Mouse (Mus musculus) heart, postnatal 36 days (tissue): ENCODE data around the gene Fhit. TPM values are rescaled to one million over a fixed set of nuclear protein-coding genes. Genes with fewer than 3 reads are reported as not detected.
"Not testable (repeated sequence)": the region's sequence is repeated elsewhere in the genome, so short reads cannot be mapped to it uniquely, and the experiment has no call there.

Experiments
- DNase-seq, 2 experiments: peaks; one replicate each; pipeline ENCODE4 v3.0.0; 2021 to 2022
- intact Hi-C: fragments of 180-260 bp; cut with DNase I; formaldehyde crosslinking; loops from one replicate; pipeline ENCODE4 v1.15.1; 2025
- total RNA-seq, 2 experiments: library from RNA; stranded (reverse); gene quantifications; 2 replicates each; pipeline ENCODE4 v1.2.3; 2021

Gene Fhit
- 1 to 10 TPM; 1.6 to 2.7 TPM for total RNA-seq

DNA sequence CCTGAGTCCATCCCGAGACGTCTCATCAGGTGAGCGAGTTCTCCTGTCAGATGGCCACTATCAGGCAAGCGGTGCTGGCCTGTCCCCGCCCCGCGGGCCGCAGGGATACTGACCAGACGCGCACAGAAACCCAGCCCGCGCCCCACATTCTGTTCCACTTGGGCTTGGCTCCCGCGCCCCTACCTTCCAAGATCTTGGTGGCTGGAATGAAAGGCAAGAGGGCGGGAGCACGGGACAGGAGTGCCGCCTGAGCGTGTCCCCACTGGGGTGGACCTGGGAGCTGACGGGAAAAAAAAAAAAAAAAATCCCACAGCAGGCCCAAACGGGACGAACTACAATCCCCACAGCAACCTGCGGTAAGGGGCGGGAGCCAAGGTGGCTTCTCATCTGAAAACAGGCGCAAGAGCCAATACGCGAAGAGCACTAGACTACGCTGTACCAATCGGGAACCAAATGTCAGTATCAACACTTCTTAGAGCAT, at the start of gene Fhit:
TSS of gene Fhit (minus strand) at position 285 of the 481 bp plus-strand sequence.
- peak; percentile 86 to 89 for DNase-seq
- intact Hi-C loops: loop anchor here (10.0 kb wide), 2 partner anchors 393 to 983 kb away; partner anchors contain the start of gene Ptprg

DNA sequence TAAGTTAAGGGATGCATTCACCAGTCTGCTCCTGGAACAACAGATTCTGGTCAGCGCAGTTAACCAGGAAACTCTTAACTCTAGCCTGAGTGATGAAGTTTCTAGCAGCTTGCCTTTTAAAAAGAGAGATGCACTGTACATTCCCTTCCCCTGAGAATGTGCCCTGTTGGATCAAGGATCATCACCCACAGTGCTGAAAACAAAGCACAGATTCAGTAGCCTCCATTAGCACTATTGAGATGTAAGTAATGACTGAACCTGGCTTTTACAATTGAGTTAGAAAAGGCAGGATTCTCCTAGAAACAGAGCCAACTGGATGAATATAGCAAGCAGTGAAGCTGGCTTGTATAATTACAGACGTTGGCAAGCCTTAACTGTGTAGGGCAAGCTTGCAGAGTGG, 45.0 kb upstream of the Fhit start:
- no peak for DNase-seq
- intact Hi-C loops: no loop called here

DNA sequence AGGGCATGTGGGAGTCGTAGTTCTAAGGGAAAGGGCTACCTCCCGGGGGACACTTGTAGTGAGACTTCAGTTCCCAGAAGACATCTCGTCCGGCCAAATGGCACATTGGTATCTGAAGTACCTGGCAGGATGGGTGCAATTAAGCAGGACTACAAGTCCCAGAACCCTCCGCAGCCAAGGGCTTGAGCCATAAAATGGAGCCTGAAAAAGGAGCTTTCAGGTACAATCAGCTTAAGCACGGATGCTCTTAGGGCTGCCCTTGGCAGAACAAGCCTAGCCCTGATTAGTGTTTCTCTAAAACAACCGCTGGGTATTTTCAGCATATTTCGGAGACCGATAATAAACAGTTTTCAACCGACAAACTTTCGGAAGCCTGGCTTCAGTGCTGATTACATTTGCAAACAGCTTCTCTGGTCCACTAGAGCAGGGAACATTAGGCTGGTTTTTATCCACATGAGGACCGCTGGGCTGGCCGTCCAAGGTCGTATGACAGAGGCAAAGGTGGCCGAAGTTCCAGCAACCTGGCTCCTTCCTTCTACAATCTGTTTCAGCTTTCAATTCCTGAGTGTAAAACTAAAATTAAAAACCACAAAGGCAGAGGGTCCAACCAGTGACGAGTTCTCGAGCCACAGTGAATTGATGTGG, 907 bp downstream of the Fhit start:
- peak; percentile 54 to 56 for DNase-seq
- intact Hi-C loops: loop anchor here (10.0 kb wide), 2 partner anchors 394 to 984 kb away; partner anchors contain the start of gene Ptprg

DNA sequence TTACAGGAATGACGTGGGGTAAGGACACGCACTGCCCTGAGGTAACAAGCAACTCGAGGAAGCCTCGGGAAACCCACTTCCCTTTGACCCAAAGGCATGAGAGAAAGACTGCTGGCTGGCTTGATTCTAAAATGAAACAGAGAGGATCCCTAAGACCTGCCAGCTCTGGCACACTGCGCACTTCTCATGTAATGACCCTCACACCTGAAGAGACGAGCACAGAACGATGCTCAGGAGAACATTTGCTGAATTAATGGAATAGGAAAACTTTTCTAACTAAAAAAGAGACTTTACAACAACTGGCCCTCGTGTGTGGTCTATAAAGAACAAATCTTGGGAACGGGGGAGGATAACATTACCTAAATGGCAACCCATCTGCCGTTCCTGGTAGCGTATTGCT, 2.2 kb downstream of the Fhit start:
- intact Hi-C loops: loop anchor here (10.0 kb wide), 3 partner anchors 395 to 985 kb away; partner anchors contain the start of gene Ptprg
- no peak for DNase-seq

GRCm38 (mm10) chr14:11159021-11159420, 2.8 kb downstream of the Fhit start:
- DNase-seq: no peak
- intact Hi-C loops: loop anchor here (10.0 kb wide), 1 partner anchor 504 kb away; no protein-coding TSS in a partner anchor

DNA sequence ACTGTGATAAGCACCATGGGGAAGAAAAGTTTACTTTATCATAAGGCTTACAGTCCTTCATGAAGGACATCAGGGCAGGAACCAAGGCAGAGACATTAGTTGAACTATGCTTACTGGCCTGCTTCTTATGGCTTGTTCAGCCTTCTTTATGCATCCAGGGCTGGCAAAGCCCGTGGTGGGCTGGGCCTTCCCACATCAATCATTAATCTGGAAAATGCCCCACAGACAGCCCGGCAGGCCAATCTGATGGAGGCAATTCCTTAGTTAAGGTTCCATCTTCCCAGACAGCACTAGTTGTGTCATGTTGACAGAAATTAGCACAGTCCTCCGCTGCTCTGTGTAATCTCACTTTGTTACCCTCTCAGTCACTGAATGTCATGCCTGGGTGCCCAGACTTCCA, 4.1 kb downstream of the Fhit start:
- intact Hi-C loops: loop anchor here (10.0 kb wide), 1 partner anchor 503 kb away; no protein-coding TSS in a partner anchor
- no peak for DNase-seq

DNA sequence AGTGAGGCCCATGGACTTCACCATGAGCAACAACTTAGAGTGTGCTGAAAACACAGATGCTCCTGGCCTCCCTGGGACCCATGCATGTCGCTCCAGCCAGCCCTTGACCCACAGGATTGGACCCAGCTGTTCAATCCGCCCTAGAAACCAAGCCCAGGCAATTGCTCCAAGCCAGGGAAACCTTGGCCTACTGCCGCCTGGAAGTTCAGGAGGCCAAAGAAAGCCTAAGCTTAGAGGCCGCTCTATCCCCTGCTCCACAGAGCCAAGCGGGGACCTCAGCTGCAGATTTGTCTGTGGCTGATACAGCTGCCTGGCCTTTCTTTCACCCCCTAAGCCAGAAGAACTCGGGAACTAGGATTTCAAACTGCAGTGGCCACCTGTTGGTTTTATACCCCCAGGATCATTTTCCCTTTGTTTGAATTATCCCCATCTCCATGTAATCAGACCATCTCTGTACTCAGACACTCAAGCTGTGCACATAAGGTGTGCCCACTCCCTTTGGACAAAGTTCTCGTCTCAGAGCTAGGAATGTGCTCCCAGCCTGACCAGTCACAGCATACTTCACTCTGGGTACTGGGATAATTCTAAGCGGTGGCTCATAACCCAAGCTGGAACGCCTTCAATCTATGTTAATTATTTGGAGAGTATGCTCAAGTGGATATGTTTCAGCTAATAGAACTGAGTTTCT, 10.1 kb downstream of the Fhit start:
- intact Hi-C loops: loop anchor here (10.0 kb wide), 1 partner anchor 497 kb away; no protein-coding TSS in a partner anchor
- DNase-seq: peak; percentile 74 to 75

GRCm38 (mm10) chr14:11133787-11134735, 27.8 kb downstream of the Fhit start:
- intact Hi-C loops: no loop called here
- no peak for DNase-seq

GRCm38 (mm10) chr14:11132637-11133474, 29.0 kb downstream of the Fhit start:
- DNase-seq: no peak
- intact Hi-C loops: no loop called here

GRCm38 (mm10) chr14:11125096-11125495, 36.7 kb downstream of the Fhit start:
- no peak for DNase-seq
- intact Hi-C loops: no loop called here

DNA sequence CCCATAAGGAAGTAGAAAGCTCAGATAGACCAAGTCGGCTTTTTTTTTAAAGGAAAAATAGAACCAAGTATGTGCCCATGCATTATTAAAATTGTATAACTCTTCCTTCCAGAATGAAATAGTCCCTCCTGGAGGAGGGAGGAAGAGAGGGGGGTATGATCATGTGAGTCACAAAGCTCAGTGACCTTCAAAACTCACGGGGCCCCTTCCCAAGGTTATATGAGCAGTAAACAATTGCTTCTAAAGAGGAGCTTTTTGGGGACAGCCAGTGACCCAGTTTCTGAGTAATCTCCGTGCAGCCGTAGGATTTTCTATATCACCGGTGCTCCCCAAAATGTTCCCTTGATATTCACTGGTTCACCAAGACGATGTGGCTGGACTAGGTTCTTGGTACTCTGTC, 42.8 kb downstream of the Fhit start:
- intact Hi-C loops: no loop called here

GRCm38 (mm10) chr14:11085596-11085995, 76.2 kb downstream of the Fhit start:
- intact Hi-C loops: no loop called here
- no peak for DNase-seq

More for the DNA sequence above, 42.8 kb downstream of the Fhit start:
- DNase-seq: no peak

DNA sequence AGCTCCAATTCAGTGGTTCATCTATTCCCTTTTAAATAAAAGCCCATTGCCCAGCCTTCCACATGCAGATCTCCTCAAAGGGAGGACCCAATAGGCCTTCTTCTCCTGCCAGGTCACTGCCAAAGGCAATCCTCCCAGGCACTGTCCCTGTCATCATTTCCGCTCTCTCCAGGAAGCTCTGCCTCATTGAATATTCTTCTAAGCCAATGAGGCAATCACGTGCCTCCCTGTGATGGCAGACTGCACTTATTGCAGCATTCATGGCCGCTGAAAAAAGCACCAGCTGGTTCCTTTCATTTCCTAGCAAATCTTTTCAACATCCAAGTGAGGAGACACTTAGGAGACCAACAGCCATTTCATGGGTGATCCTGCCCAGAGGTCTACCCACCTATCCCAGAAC, 77.9 kb downstream of the Fhit start:
- peak in 1 of 2 experiments; percentile 6 for DNase-seq
- intact Hi-C loops: no loop called here

DNA sequence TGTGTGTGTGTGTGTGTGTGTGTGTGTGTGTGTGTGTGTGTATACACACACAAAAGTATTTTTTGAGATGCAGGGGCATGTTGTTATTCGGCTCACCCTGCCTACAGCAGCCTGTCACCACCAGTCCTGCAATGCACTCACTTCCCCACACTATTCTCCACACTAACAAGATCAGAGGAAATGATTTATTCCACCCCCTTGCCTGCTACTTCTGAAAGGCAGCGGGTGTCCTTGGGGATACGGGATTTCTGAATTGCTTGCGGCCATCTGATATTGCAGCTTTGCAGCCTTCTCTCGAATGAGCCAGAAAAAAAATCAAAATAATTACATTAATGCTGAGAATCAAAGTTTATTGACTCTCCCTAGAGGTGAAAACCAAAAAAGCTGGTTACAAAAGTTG, 78.4 kb downstream of the Fhit start:
- intact Hi-C loops: no loop called here
- DNase-seq: no peak

DNA sequence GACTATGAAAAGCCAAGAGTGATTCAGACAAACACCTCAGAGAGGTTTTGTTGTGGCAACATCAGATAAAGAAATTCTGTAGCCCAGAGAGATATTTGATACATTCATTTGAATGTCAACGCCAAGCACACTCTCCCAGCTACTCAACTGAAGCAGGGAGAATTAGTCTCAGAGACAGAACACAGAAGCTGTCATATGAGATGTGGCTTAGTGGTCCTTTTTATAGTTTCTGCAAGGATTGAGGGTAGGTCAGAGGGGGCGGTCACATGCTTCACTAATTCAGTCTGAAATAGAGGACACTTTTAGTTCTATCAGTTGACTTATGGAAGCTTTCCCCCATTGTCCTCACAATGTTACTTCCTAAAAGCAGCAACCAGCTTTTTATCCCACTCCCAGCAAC, 98.2 kb downstream of the Fhit start:
- no peak for DNase-seq
- intact Hi-C loops: no loop called here

GRCm38 (mm10) chr14:11060221-11060620, 101.6 kb downstream of the Fhit start:
- intact Hi-C loops: no loop called here
- DNase-seq: no peak

- DNase-seq, intact Hi-C loops: not testable (repeated sequence)
Observed at GRCm38 (mm10) chr14:11039503-11040300, 122.1 kb downstream of the Fhit start.

- DNase-seq: no peak
- intact Hi-C loops: no loop called here
Observed at GRCm38 (mm10) chr14:11021391-11021790, 140.4 kb downstream of the Fhit start.

DNA sequence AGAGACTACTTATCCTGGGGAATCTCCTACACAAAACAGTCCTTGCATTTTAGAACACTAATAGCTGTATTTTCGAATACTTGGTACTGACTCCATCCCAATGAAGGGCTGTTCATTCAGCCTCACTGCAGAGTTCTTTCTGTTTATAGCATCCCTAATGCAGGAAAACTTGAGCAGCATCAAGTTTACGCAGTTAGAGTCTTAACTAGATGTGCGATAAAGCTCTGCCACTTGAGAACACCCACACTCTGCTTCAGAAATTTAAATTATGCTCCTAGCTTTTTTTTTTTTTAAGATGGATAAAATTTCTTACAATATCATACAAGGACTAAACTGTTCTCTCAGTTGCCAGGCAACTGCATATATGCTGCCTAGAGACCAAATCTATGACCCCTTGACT, 183.2 kb downstream of the Fhit start:
- no peak for DNase-seq
- intact Hi-C loops: no loop called here
